Mouse (Mus musculus): ENCODE measurements around the gene Hsbp1. TPM values are rescaled to one million over a fixed set of nuclear protein-coding genes. Genes with fewer than 3 reads are reported as not detected.
"Not testable (repeated sequence)": the region's sequence is repeated elsewhere in the genome, so short reads cannot be mapped to it uniquely, and the experiment has no call there.

Hsbp1 gene
- polyA plus RNA-seq (2014; fragmentation: Nextera tagmentation; extraction: Ambion mirVana), result 303 and 323 TPM in 2 replicates

GRCm38 (mm10) chr8:119344190-119344856 is at the start of gene Hsbp1:
Gene Hsbp1 (plus strand): TSS chr8:119344488.
- peak; percentile 98 for ATAC-seq (replicated peaks; ENCODE audit: low FRiP score, low TSS enrichment, low read depth)
- H3K27me3 ChIP-seq (replicated peaks; ENCODE audit: control insufficient read depth, insufficient read depth, low read length), result no peaks in the 10 kb centered on the region
- H3K9ac ChIP-seq (ENCODE audit: low read length), result peak within 1 kb of the TSS; percentile 87
- H3K4me2 ChIP-seq (ENCODE audit: low read length), result peak within 1 kb of the TSS; percentile 79
- DNase-seq (ENCODE audit: low spot score), result peak; percentile 99
- peaks cover 4% of the 10 kb centered on the region; the same call in 1 of the 2 replicates for H3K4me1 ChIP-seq (replicated peaks; ENCODE audit: control insufficient read depth, insufficient read depth, low read length)
- H3K4me3 ChIP-seq (ENCODE audit: low read depth, low read length), result peak within 1 kb of the TSS; percentile 100
- peaks cover 5% of the 10 kb centered on the region for H3K9me3 ChIP-seq (ENCODE audit: control insufficient read depth, low read length)
- peaks cover 31% of the 10 kb centered on the region for H3K36me3 ChIP-seq (ENCODE audit: control insufficient read depth, insufficient read depth, low read length)
- 0 out of 2 replicates have a peak within 1 kb of the TSS, but pooled peaks have one; percentile 1 for H3K27ac ChIP-seq (ENCODE audit: low read depth)
- 3% methylated on average over 52 of the region's 52 CpGs for WGBS

- no peak for ATAC-seq (replicated peaks; ENCODE audit: low FRiP score, low TSS enrichment, low read depth)
- no peak overlapping the region for H3K27ac ChIP-seq (ENCODE audit: low read depth)
- no peaks in the 10 kb centered on the region for H3K36me3 ChIP-seq (ENCODE audit: control insufficient read depth, insufficient read depth, low read length)
- no peak overlapping the region for H3K4me3 ChIP-seq (ENCODE audit: low read depth, low read length)
- no peak overlapping the region for H3K9ac ChIP-seq (ENCODE audit: low read length)
- no peak overlapping the region for H3K4me2 ChIP-seq (ENCODE audit: low read length)
- 79% methylated on average over 13 of the region's 13 CpGs for whole genome bisulfite sequencing
- no peaks in the 10 kb centered on the region for H3K4me1 ChIP-seq (replicated peaks; ENCODE audit: control insufficient read depth, insufficient read depth, low read length)
- no peak for DNase-seq (ENCODE audit: low spot score)
- no peaks in the 10 kb centered on the region for H3K27me3 ChIP-seq (replicated peaks; ENCODE audit: control insufficient read depth, insufficient read depth, low read length)
- H3K9me3 ChIP-seq (ENCODE audit: control insufficient read depth, low read length), result peaks cover 3% of the 10 kb centered on the region; the same call in 1 of the 2 replicates
These were observed 48.8 kb upstream of the Hsbp1 start for GRCm38 (mm10) chr8:119295477-119295876.

GRCm38 (mm10) chr8:119297752-119298151 is 46.5 kb upstream of the Hsbp1 start:
- not testable (repeated sequence) for ATAC-seq (replicated peaks; ENCODE audit: low FRiP score, low TSS enrichment, low read depth)
- 35% methylated on average over 3 of the region's 3 CpGs for WGBS
- peak; percentile 56 for DNase-seq (ENCODE audit: low spot score)

GRCm38 (mm10) chr8:119300335-119300734 is 44.0 kb upstream of the Hsbp1 start:
- Histone ChIP-seq H3K27ac (ENCODE audit: low read depth) (no peak overlapping the region), H3K9me3 (ENCODE audit: control insufficient read depth, low read length) (peaks cover 6% of the 10 kb centered on the region; the same call in 1 of the 2 replicates), H3K36me3 (ENCODE audit: control insufficient read depth, insufficient read depth, low read length) (no peaks in the 10 kb centered on the region), H3K4me2 (ENCODE audit: low read length) (no peak overlapping the region), H3K27me3 (replicated peaks; ENCODE audit: control insufficient read depth, insufficient read depth, low read length) (no peaks in the 10 kb centered on the region), H3K4me1 (replicated peaks; ENCODE audit: control insufficient read depth, insufficient read depth, low read length) (no peaks in the 10 kb centered on the region), H3K9ac (ENCODE audit: low read length) (no peak overlapping the region), H3K4me3 (ENCODE audit: low read depth, low read length) (no peak overlapping the region)
- DNase-seq (ENCODE audit: low spot score), result no peak
- WGBS, result 87% methylated on average over 5 of the region's 5 CpGs
- ATAC-seq (replicated peaks; ENCODE audit: low FRiP score, low TSS enrichment, low read depth), result no peak

More at GRCm38 (mm10) chr8:119297752-119298151, 46.5 kb upstream of the Hsbp1 start:
- not testable (repeated sequence) for H3K27ac ChIP-seq (ENCODE audit: low read depth); H3K4me2 ChIP-seq (ENCODE audit: low read length); H3K9ac ChIP-seq (ENCODE audit: low read length); H3K4me3 ChIP-seq (ENCODE audit: low read depth, low read length); H3K36me3 ChIP-seq (ENCODE audit: control insufficient read depth, insufficient read depth, low read length); H3K9me3 ChIP-seq (ENCODE audit: control insufficient read depth, low read length); H3K27me3 ChIP-seq (replicated peaks; ENCODE audit: control insufficient read depth, insufficient read depth, low read length); H3K4me1 ChIP-seq (replicated peaks; ENCODE audit: control insufficient read depth, insufficient read depth, low read length)

GRCm38 (mm10) chr8:119304196-119304595 is 40.1 kb upstream of the Hsbp1 start:
- H3K4me3 ChIP-seq (ENCODE audit: low read depth, low read length), result no peak overlapping the region
- H3K4me2 ChIP-seq (ENCODE audit: low read length), result no peak overlapping the region
- DNase-seq (ENCODE audit: low spot score) (no peak), ATAC-seq (replicated peaks; ENCODE audit: low FRiP score, low TSS enrichment, low read depth) (no peak)
- no peaks in the 10 kb centered on the region for H3K36me3 ChIP-seq (ENCODE audit: control insufficient read depth, insufficient read depth, low read length)
- peaks cover 6% of the 10 kb centered on the region; the same call in 1 of the 2 replicates for H3K9me3 ChIP-seq (ENCODE audit: control insufficient read depth, low read length)
- no peak overlapping the region for H3K9ac ChIP-seq (ENCODE audit: low read length)
- no peak overlapping the region for H3K27ac ChIP-seq (ENCODE audit: low read depth)
- no peaks in the 10 kb centered on the region for H3K4me1 ChIP-seq (replicated peaks; ENCODE audit: control insufficient read depth, insufficient read depth, low read length)
- 81% methylated on average over 8 of the region's 8 CpGs for WGBS
- no peaks in the 10 kb centered on the region for H3K27me3 ChIP-seq (replicated peaks; ENCODE audit: control insufficient read depth, insufficient read depth, low read length)

GRCm38 (mm10) chr8:119311412-119311811 is 32.9 kb upstream of the Hsbp1 start:
- 26% methylated on average over 3 of the region's 3 CpGs for WGBS
- no peak for DNase-seq (ENCODE audit: low spot score)
- no peak for ATAC-seq (replicated peaks; ENCODE audit: low FRiP score, low TSS enrichment, low read depth)

GRCm38 (mm10) chr8:119323215-119323614 is 21.1 kb upstream of the Hsbp1 start:
- H3K4me3 ChIP-seq (ENCODE audit: low read depth, low read length), result no peak overlapping the region
- no peaks in the 10 kb centered on the region for H3K36me3 ChIP-seq (ENCODE audit: control insufficient read depth, insufficient read depth, low read length)
- no peak overlapping the region for H3K9ac ChIP-seq (ENCODE audit: low read length)
- no peak overlapping the region for H3K4me2 ChIP-seq (ENCODE audit: low read length)
- H3K27ac ChIP-seq (ENCODE audit: low read depth), result no peak overlapping the region
- H3K27me3 ChIP-seq (replicated peaks; ENCODE audit: control insufficient read depth, insufficient read depth, low read length), result no peaks in the 10 kb centered on the region
- H3K9me3 ChIP-seq (ENCODE audit: control insufficient read depth, low read length), result no peaks in the 10 kb centered on the region
- WGBS, result 63% methylated on average over 6 of the region's 6 CpGs
- no peak for ATAC-seq (replicated peaks; ENCODE audit: low FRiP score, low TSS enrichment, low read depth)
- DNase-seq (ENCODE audit: low spot score), result no peak
- H3K4me1 ChIP-seq (replicated peaks; ENCODE audit: control insufficient read depth, insufficient read depth, low read length), result no peaks in the 10 kb centered on the region

More at GRCm38 (mm10) chr8:119311412-119311811, 32.9 kb upstream of the Hsbp1 start:
- no peak overlapping the region for H3K4me2 ChIP-seq (ENCODE audit: low read length)
- no peaks in the 10 kb centered on the region for H3K4me1 ChIP-seq (replicated peaks; ENCODE audit: control insufficient read depth, insufficient read depth, low read length)
- H3K9ac ChIP-seq (ENCODE audit: low read length), result no peak overlapping the region
- H3K4me3 ChIP-seq (ENCODE audit: low read depth, low read length), result no peak overlapping the region
- no peak overlapping the region for H3K27ac ChIP-seq (ENCODE audit: low read depth)
- no peaks in the 10 kb centered on the region for H3K9me3 ChIP-seq (ENCODE audit: control insufficient read depth, low read length)
- no peaks in the 10 kb centered on the region for H3K36me3 ChIP-seq (ENCODE audit: control insufficient read depth, insufficient read depth, low read length)
- H3K27me3 ChIP-seq (replicated peaks; ENCODE audit: control insufficient read depth, insufficient read depth, low read length), result no peaks in the 10 kb centered on the region

- Histone ChIP-seq H3K4me1 (replicated peaks; ENCODE audit: control insufficient read depth, insufficient read depth, low read length) (no peaks in the 10 kb centered on the region), H3K4me3 (ENCODE audit: low read depth, low read length) (no peak overlapping the region), H3K36me3 (ENCODE audit: control insufficient read depth, insufficient read depth, low read length) (no peaks in the 10 kb centered on the region), H3K4me2 (ENCODE audit: low read length) (no peak overlapping the region), H3K9me3 (ENCODE audit: control insufficient read depth, low read length) (peaks cover 5% of the 10 kb centered on the region), H3K9ac (ENCODE audit: low read length) (no peak overlapping the region), H3K27ac (ENCODE audit: low read depth) (no peak overlapping the region), H3K27me3 (replicated peaks; ENCODE audit: control insufficient read depth, insufficient read depth, low read length) (no peaks in the 10 kb centered on the region)
- WGBS, result 71% methylated on average over 4 of the region's 4 CpGs
- ATAC-seq (replicated peaks; ENCODE audit: low FRiP score, low TSS enrichment, low read depth) (no peak), DNase-seq (ENCODE audit: low spot score) (no peak)
These were observed 4.7 kb upstream of the Hsbp1 start for GRCm38 (mm10) chr8:119339546-119339945.

- Histone ChIP-seq H3K36me3 (ENCODE audit: control insufficient read depth, insufficient read depth, low read length) (peaks cover 24% of the 10 kb centered on the region), H3K9me3 (ENCODE audit: control insufficient read depth, low read length) (peaks cover 5% of the 10 kb centered on the region), H3K27me3 (replicated peaks; ENCODE audit: control insufficient read depth, insufficient read depth, low read length) (no peaks in the 10 kb centered on the region), H3K9ac (ENCODE audit: low read length) (no peak overlapping the region), H3K4me3 (ENCODE audit: low read depth, low read length) (peak overlapping the region; percentile 100; the same call in 1 of the 2 replicates), H3K27ac (ENCODE audit: low read depth) (no peak overlapping the region), H3K4me2 (ENCODE audit: low read length) (peak overlapping the region; percentile 79), H3K4me1 (replicated peaks; ENCODE audit: control insufficient read depth, insufficient read depth, low read length) (peaks cover 4% of the 10 kb centered on the region; the same call in 1 of the 2 replicates)
- 83% methylated on average over 3 of the region's 3 CpGs for WGBS
- ATAC-seq (replicated peaks; ENCODE audit: low FRiP score, low TSS enrichment, low read depth) (peak; percentile 12; the same call in 1 of the 2 replicates), DNase-seq (ENCODE audit: low spot score) (no peak)
These were observed 682 bp upstream of the Hsbp1 start for GRCm38 (mm10) chr8:119343606-119344005.
